Mouse (Mus musculus) liver, embryonic 14 days (tissue): ENCODE results near the gene Adgrb3. TPM values are rescaled to one million over a fixed set of nuclear protein-coding genes. Genes with fewer than 3 reads are reported as not detected.

Experiments
- polyA plus RNA-seq: library from polyadenylated mRNA; depleted of rRNA; stranded (reverse); fragments of >200 nt; gene quantifications from 2 replicates; pipeline ENCODE4 v1.2.3, GENCODE M21; 2012; rRNA removed

Adgrb3 gene
- polyA plus RNA-seq, result 0.01 TPM in 1 of 2 replicates, not detected in the other

GRCm38 (mm10) chr1:25828971-25829920, at the start of gene Adgrb3:
Gene Adgrb3 (minus strand): TSS chr1:25829707.

